Mouse (Mus musculus) MEL (cell line): ENCODE measurements around the gene Cotl1.
A peak's percentile ranks its signal among the peaks of the same experiment; 100 is the strongest.

Source experiments
- CTCF ChIP-seq, 3 experiments: IDR thresholded peaks in 2 of 3; conservative IDR thresholded peaks in 1 of 3; 2 replicates each; pipeline ENCODE4 v1.5.1; 2011 to 2012; ENCODE audit warnings: low read length in 3 of 3, low read depth in 2 of 3, mild to moderate bottlenecking in 2 of 3, improper control_type of control experiment in 1 of 3, inconsistent platforms in 1 of 3, mixed read lengths in 1 of 3, moderate library complexity in 1 of 3; ENCODE audit not compliant: control insufficient read depth in 1 of 3, insufficient read depth in 1 of 3, poor library complexity in 1 of 3, severe bottlenecking in 1 of 3
- EP300 ChIP-seq, 2 experiments: IDR thresholded peaks; 2 replicates each; pipeline ENCODE4 v1.6.1; 2011; ENCODE audit warnings: improper control_type of control experiment in 2 of 2, low read length in 2 of 2, low read depth in 1 of 2, mild to moderate bottlenecking in 1 of 2
- GATA1 ChIP-seq: IDR thresholded peaks from 2 replicates; pipeline ENCODE4 v1.6.1; 2011; ENCODE audit warnings: low read depth, low read length, improper control_type of control experiment
- MEF2A ChIP-seq: IDR thresholded peaks from 2 replicates; pipeline ENCODE4 v1.6.1; 2014; ENCODE audit warnings: low read depth, mild to moderate bottlenecking, inconsistent platforms, low read length, improper control_type of control experiment; ENCODE audit not compliant: poor library complexity, insufficient replicate concordance, severe bottlenecking; ENCODE audit errors: extremely low read depth
- NELFE ChIP-seq: IDR thresholded peaks from 2 replicates; pipeline ENCODE4 v1.6.1; 2011; ENCODE audit warnings: low read depth, low read length, improper control_type of control experiment
- POLR2A ChIP-seq, 2 experiments: IDR thresholded peaks; 2 replicates each; pipeline ENCODE4 v1.6.1; 2011 to 2012; ENCODE audit warnings: low read length in 2 of 2, mild to moderate bottlenecking in 2 of 2, control low read depth in 1 of 2, improper control_type of control experiment in 1 of 2, low read depth in 1 of 2, moderate library complexity in 1 of 2; ENCODE audit not compliant: control insufficient read depth in 1 of 2, insufficient read depth in 1 of 2, poor library complexity in 1 of 2
- RCOR1 ChIP-seq: IDR thresholded peaks from 2 replicates; pipeline ENCODE4 v1.6.1; 2012; ENCODE audit warnings: low read depth, mild to moderate bottlenecking, inconsistent platforms, low read length, improper control_type of control experiment
- TCF12 ChIP-seq: IDR thresholded peaks from 2 replicates; pipeline ENCODE4 v1.6.1; 2014; ENCODE audit warnings: low read depth, mild to moderate bottlenecking, inconsistent platforms, low read length, improper control_type of control experiment, moderate library complexity
- ZMIZ1 ChIP-seq: IDR thresholded peaks from 2 replicates; pipeline ENCODE4 v1.6.1; 2012; ENCODE audit warnings: low read depth, mild to moderate bottlenecking, inconsistent platforms, low read length, improper control_type of control experiment, moderate library complexity

DNA sequence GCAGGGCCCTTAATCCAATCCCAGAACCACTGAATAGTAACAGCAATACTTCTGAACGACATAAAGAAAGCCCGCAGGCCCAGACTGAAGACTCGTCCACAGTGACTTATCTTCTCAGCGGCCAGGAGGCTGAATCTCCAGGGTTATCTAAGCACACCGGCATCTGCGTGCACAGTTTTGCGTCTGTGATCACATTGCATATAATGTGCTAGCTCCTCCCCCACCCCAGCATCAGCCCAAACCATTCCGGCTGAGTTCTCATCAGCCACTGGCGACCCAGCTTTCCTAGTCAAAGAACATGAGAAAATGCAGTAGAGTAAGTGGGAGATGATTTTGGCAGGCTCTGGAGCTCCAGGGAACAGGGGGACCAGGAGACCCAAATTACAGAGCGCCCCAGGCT is 11.3 kb downstream of the Cotl1 start:
- TF ChIP-seq RCOR1 (no peak), MEF2A (no peak), EP300 (IDR thresholded peaks at IDR 0.05; ENCODE audit: low read depth in 1 of 2, low read length in 2 of 2) (peak; percentile 52 to 69; a peak in 3 of 4 replicates), TCF12 (peak; percentile 78), POLR2A (IDR thresholded peaks at IDR 0.05; ENCODE audit: control insufficient read depth in 1 of 2, insufficient read depth in 1 of 2, low read depth in 1 of 2, low read length in 2 of 2, poor library complexity in 1 of 2) (peak in 1 of 2 experiments; percentile 36; a peak in 1 of 4 replicates), GATA1 (peak; percentile 65), ZMIZ1 (no peak), NELFE (no peak), CTCF (IDR thresholded peaks at IDR 0.05 in 2 of 3, conservative IDR thresholded peaks at IDR 0.05 in 1 of 3; ENCODE audit: control insufficient read depth in 1 of 3, insufficient read depth in 1 of 3, low read depth in 2 of 3, low read length in 3 of 3, poor library complexity in 1 of 3, severe bottlenecking in 1 of 3) (no peak)
